Mouse (Mus musculus): ENCODE results near the gene Cdk19. TPM values are rescaled to one million over a fixed set of nuclear protein-coding genes. Genes with fewer than 3 reads are reported as not detected.
A peak's percentile ranks its signal among the peaks of the same experiment; 100 is the strongest.

Cdk19 gene
- polyA plus RNA-seq, 1 experiment, result 2.8 TPM

GRCm38 (mm10) chr10:40491131-40491530 lies 151.8 kb downstream of the Cdk19 start:
- H3K27me3 ChIP-seq (ENCODE audit: control insufficient read depth, insufficient read depth, low read length), result no peaks in the 10 kb centered on the region
- H3K4me1 ChIP-seq (ENCODE audit: control insufficient read depth, insufficient read depth, insufficient read length, low read length), result peaks cover 15% of the 10 kb centered on the region
- no peak overlapping the region for H3K27ac ChIP-seq (ENCODE audit: insufficient read depth, low read depth, low read length)
- WGBS, result 54% methylated on average over 7 of the region's 7 CpGs
- H3K36me3 ChIP-seq (ENCODE audit: control insufficient read depth, insufficient read depth, low read length), result no peaks in the 10 kb centered on the region
- no peak overlapping the region for H3K4me3 ChIP-seq (ENCODE audit: low read depth, low read length)
- TF ChIP-seq CTCF (IDR thresholded peaks at IDR 0.05; ENCODE audit: extremely low read depth, insufficient read length, insufficient replicate concordance, low read depth, low read length) (no peak), POLR2A (IDR thresholded peaks at IDR 0.05; ENCODE audit: low read depth, low read length) (no peak)

DNA sequence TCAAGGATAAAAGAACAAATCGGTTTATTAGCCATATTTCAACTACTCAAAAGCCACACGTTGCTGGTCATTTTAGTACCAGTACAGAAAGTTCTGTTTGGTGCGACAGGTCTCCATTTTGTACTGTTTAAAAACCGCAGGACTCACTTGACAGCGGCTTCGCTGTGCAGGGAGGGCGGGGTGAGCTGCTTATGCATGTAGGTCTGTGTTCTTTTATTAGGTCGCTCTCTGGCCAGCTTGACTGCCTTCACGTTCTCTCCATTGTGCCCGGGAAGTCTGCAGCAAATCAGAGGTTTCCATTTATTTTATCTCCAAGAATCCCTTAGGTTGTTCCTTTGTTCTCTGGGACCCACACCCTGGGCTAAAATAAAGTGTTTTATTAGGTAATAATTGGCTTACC lies 152.4 kb downstream of the Cdk19 start:
- WGBS, result 30% methylated on average over 10 of the region's 10 CpGs

DNA sequence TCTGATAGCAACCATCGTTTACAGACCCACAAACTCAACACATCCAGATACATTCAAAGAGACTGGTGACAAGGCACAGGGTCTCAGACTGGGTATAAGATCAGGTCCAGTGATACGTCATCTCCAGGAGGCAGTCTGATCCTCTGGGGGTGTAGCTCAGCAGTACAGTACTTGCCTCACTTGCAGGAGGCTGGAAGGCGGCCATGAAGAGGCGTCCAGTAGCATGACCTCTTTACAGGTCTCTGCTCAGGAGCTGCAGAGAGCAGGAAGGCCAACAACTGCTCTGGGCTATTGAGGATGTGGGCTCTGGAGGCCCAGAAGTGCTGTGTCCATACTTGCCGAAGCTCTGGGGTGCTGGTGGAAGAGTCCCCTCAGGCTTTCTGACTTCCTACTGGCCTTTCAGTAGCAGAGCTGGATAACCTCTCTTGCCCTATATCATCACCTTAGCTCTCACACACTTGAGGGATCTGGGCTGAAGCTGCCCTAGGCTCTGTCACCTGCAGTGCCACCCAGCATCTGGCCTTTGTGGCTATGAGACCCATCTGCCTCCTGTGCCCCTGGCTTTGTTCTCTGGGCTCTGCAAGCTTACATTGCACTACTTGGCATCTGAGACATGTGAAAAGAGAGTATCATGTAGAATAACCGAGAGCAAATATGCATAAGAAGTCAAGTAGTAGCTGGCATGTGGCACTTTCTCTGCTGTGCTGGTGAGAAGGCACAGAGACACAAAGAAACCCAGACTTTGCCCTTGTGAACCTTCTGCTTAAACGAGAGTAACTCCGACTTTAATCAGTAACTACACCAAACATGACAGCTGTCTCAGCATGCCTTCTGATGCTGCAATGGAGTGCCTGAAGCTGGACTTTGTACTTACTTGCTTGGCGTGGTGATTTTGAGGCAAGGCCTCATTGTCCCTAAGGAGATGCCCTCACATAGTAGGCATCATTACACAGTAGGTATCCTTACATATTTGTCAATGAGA lies 155.1 kb downstream of the Cdk19 start:
- TF ChIP-seq CTCF (IDR thresholded peaks at IDR 0.05; ENCODE audit: extremely low read depth, insufficient read length, insufficient replicate concordance, low read depth, low read length), result no peak
- TF ChIP-seq POLR2A (IDR thresholded peaks at IDR 0.05; ENCODE audit: low read depth, low read length), result no peak
- no peaks in the 10 kb centered on the region for H3K27me3 ChIP-seq (ENCODE audit: control insufficient read depth, insufficient read depth, low read length)
- H3K36me3 ChIP-seq (ENCODE audit: control insufficient read depth, insufficient read depth, low read length), result no peaks in the 10 kb centered on the region
- peak overlapping the region; percentile 39 for H3K27ac ChIP-seq (ENCODE audit: insufficient read depth, low read depth, low read length)
- H3K4me3 ChIP-seq (ENCODE audit: low read depth, low read length), result no peak overlapping the region
- peaks cover 15% of the 10 kb centered on the region for H3K4me1 ChIP-seq (ENCODE audit: control insufficient read depth, insufficient read depth, insufficient read length, low read length)
- 56% methylated on average over 9 of the region's 9 CpGs for WGBS

More for the DNA sequence above, 152.4 kb downstream of the Cdk19 start:
- Histone ChIP-seq H3K4me1 (ENCODE audit: control insufficient read depth, insufficient read depth, insufficient read length, low read length) (peaks cover 15% of the 10 kb centered on the region), H3K36me3 (ENCODE audit: control insufficient read depth, insufficient read depth, low read length) (no peaks in the 10 kb centered on the region), H3K27me3 (ENCODE audit: control insufficient read depth, insufficient read depth, low read length) (no peaks in the 10 kb centered on the region), H3K27ac (ENCODE audit: insufficient read depth, low read depth, low read length) (no peak overlapping the region), H3K4me3 (ENCODE audit: low read depth, low read length) (no peak overlapping the region)
- TF ChIP-seq CTCF (IDR thresholded peaks at IDR 0.05; ENCODE audit: extremely low read depth, insufficient read length, insufficient replicate concordance, low read depth, low read length), result no peak
- TF ChIP-seq POLR2A (IDR thresholded peaks at IDR 0.05; ENCODE audit: low read depth, low read length), result no peak

DNA sequence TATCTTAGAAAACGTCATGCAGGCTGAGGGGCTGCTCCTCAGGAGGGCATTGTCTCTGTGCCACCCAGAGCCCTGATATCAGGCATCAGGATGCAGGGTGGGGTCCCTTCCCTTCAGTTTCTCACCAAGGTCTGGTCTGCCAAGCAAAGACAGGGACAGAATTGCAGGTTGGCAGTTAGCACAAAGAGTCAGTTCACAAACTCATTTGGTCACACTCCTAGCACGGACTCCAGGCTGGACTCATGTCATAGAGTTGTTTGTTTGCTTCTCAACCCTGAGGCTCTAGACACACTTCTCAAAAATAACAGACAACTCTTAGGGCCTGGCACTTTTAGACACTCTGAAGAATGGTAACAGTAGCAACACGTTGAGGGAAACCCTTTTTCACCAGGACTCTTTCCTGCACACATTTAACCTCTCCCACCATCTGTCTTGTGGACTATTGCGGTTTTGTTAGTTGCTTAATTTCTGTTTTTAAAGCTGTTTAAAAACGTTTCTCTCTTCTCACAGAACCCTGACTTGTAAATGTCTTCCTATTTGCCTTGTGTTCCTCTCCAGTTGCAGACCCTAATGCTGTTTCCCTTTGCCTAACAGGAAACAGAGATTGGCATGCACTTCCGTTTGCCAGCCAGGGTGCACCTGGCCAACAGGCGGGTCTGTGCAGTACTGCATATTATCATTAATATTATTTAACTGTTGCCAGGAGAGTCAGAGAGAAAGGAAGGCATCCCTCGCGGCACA lies 158.1 kb downstream of the Cdk19 start:
- Histone ChIP-seq H3K4me3 (ENCODE audit: low read depth, low read length) (no peak overlapping the region), H3K4me1 (ENCODE audit: control insufficient read depth, insufficient read depth, insufficient read length, low read length) (peaks cover 17% of the 10 kb centered on the region), H3K36me3 (ENCODE audit: control insufficient read depth, insufficient read depth, low read length) (no peaks in the 10 kb centered on the region), H3K27me3 (ENCODE audit: control insufficient read depth, insufficient read depth, low read length) (no peaks in the 10 kb centered on the region), H3K27ac (ENCODE audit: insufficient read depth, low read depth, low read length) (no peak overlapping the region)
- 33% methylated on average over 9 of the region's 9 CpGs for WGBS
- TF ChIP-seq CTCF (IDR thresholded peaks at IDR 0.05; ENCODE audit: extremely low read depth, insufficient read length, insufficient replicate concordance, low read depth, low read length) (no peak), POLR2A (IDR thresholded peaks at IDR 0.05; ENCODE audit: low read depth, low read length) (no peak)

GRCm38 (mm10) chr10:40498426-40498825 lies 159.1 kb downstream of the Cdk19 start:
- WGBS, result 75% methylated on average over 4 of the region's 4 CpGs
- peaks cover 17% of the 10 kb centered on the region for H3K4me1 ChIP-seq (ENCODE audit: control insufficient read depth, insufficient read depth, insufficient read length, low read length)

GRCm38 (mm10) chr10:40499314-40500252 lies 160.2 kb downstream of the Cdk19 start:
- Histone ChIP-seq H3K36me3 (ENCODE audit: control insufficient read depth, insufficient read depth, low read length) (no peaks in the 10 kb centered on the region), H3K27ac (ENCODE audit: insufficient read depth, low read depth, low read length) (peak overlapping the region; percentile 33), H3K27me3 (ENCODE audit: control insufficient read depth, insufficient read depth, low read length) (no peaks in the 10 kb centered on the region), H3K4me1 (ENCODE audit: control insufficient read depth, insufficient read depth, insufficient read length, low read length) (peaks cover 11% of the 10 kb centered on the region; the same call in 1 of the 2 replicates), H3K4me3 (ENCODE audit: low read depth, low read length) (peak overlapping the region; percentile 12; the same call in 1 of the 2 replicates)
- TF ChIP-seq POLR2A (IDR thresholded peaks at IDR 0.05; ENCODE audit: low read depth, low read length) (no peak), CTCF (IDR thresholded peaks at IDR 0.05; ENCODE audit: extremely low read depth, insufficient read length, insufficient replicate concordance, low read depth, low read length) (no peak)
- whole genome bisulfite sequencing, result 21% methylated on average over 18 of the region's 18 CpGs

More at GRCm38 (mm10) chr10:40498426-40498825, 159.1 kb downstream of the Cdk19 start:
- TF ChIP-seq CTCF (IDR thresholded peaks at IDR 0.05; ENCODE audit: extremely low read depth, insufficient read length, insufficient replicate concordance, low read depth, low read length) (no peak), POLR2A (IDR thresholded peaks at IDR 0.05; ENCODE audit: low read depth, low read length) (no peak)
- H3K36me3 ChIP-seq (ENCODE audit: control insufficient read depth, insufficient read depth, low read length), result no peaks in the 10 kb centered on the region
- H3K4me3 ChIP-seq (ENCODE audit: low read depth, low read length), result no peak overlapping the region
- no peaks in the 10 kb centered on the region for H3K27me3 ChIP-seq (ENCODE audit: control insufficient read depth, insufficient read depth, low read length)
- no peak overlapping the region for H3K27ac ChIP-seq (ENCODE audit: insufficient read depth, low read depth, low read length)
